Mouse (Mus musculus): ENCODE data around the gene Lcorl.

- TF ChIP-seq CTCF (conservative IDR thresholded peaks at IDR 0.05 in 1 of 2, IDR thresholded peaks at IDR 0.05 in 1 of 2; ENCODE audit: low read depth in 2 of 2, low read length in 2 of 2), result no peak
- TF ChIP-seq RCOR1 (conservative IDR thresholded peaks at IDR 0.05; ENCODE audit: low read depth, low read length), result no peak
- TF ChIP-seq E2F4 (IDR thresholded peaks at IDR 0.05; ENCODE audit: insufficient replicate concordance, low read depth, low read length), result no peak
- no peak for TF ChIP-seq TBP (conservative IDR thresholded peaks at IDR 0.05; ENCODE audit: low read depth, low read length)
- TF ChIP-seq RAD21 (IDR thresholded peaks at IDR 0.05; ENCODE audit: low read depth, low read length), result no peak
- no peak for TF ChIP-seq MAFK (IDR thresholded peaks at IDR 0.05; ENCODE audit: insufficient replicate concordance, low read length)
Observed at GRCm38 (mm10) chr5:45669234-45669597, 188.2 kb downstream of the Lcorl start.
